Comparison of ENCODE assay signal across 8 mouse cellular contexts in genomic region chr7:139861411-139861810, GRCm38 (mm10). TPM values are rescaled to one million over a fixed set of nuclear protein-coding genes. Genes with fewer than 3 reads are reported as not detected.
DNase-seq lines count a peak whose midpoint lies in the region; ATAC-seq lines count a peak whose summit lies in the region.

No protein-coding gene starts in this region.

- DNase-seq in intestine, embryonic 14.5 days (ENCODE audit: low spot score): peak; percentile 87
- peak; percentile 4 for DNase-seq in T-cell, adult 2 months (ENCODE audit: low spot score)
- DNase-seq in cerebellum, postnatal 4 days (ENCODE audit: low spot score in 2 of 2): peak; percentile 41 to 72
- peak; percentile 8 for DNase-seq in gonadal fat pad, adult 2 months (ENCODE audit: low read depth)
- peak; percentile 66 to 87 for DNase-seq in layer of hippocampus, adult 8-10 months (ENCODE audit: low spot score in 2 of 2)
- peak; percentile 35 to 57 for DNase-seq in lung, postnatal 4 days
- peak; percentile 61 for DNase-seq in thymus, postnatal 0 days (ENCODE audit: low spot score)

- no peak for ATAC-seq in intestine, embryonic 14.5 days (replicated peaks; ENCODE audit: low FRiP score, low TSS enrichment, low read depth)
- ATAC-seq in intestine, embryonic 15.5 days: no peak

- H3K9me3 ChIP-seq in intestine, embryonic 14.5 days (ENCODE audit: control insufficient read depth, low read length): no peaks in the 10 kb centered on the region
- H3K9me3 ChIP-seq in intestine, embryonic 15.5 days: no peaks in the 10 kb centered on the region

- no peak overlapping the region for H3K4me3 ChIP-seq in intestine, embryonic 14.5 days (ENCODE audit: low read depth, low read length)
- H3K4me3 ChIP-seq in intestine, embryonic 15.5 days (replicated peaks): no peak overlapping the region

- 32% methylated on average over 3 of the region's 3 CpGs for WGBS in intestine, embryonic 14.5 days
- WGBS in intestine, embryonic 15.5 days: 25% methylated on average over 3 of the region's 3 CpGs

- no peak overlapping the region for H3K9ac ChIP-seq in intestine, embryonic 14.5 days (ENCODE audit: low read length)
- no peak overlapping the region for H3K9ac ChIP-seq in intestine, embryonic 15.5 days

- H3K4me1 ChIP-seq in intestine, embryonic 14.5 days (replicated peaks; ENCODE audit: control insufficient read depth, insufficient read depth, low read length): no peaks in the 10 kb centered on the region
- no peaks in the 10 kb centered on the region for H3K4me1 ChIP-seq in intestine, embryonic 15.5 days (replicated peaks)

- H3K4me2 ChIP-seq in intestine, embryonic 14.5 days (ENCODE audit: low read length): no peak overlapping the region
- H3K4me2 ChIP-seq in intestine, embryonic 15.5 days (replicated peaks): no peak overlapping the region

- H3K27me3 ChIP-seq in intestine, embryonic 14.5 days (replicated peaks; ENCODE audit: control insufficient read depth, insufficient read depth, low read length): no peaks in the 10 kb centered on the region
- no peaks in the 10 kb centered on the region for H3K27me3 ChIP-seq in intestine, embryonic 15.5 days (replicated peaks)

- H3K36me3 ChIP-seq in intestine, embryonic 14.5 days (ENCODE audit: control insufficient read depth, insufficient read depth, low read length): no peaks in the 10 kb centered on the region
- H3K36me3 ChIP-seq in intestine, embryonic 15.5 days: no peaks in the 10 kb centered on the region

- H3K27ac ChIP-seq in intestine, embryonic 14.5 days (ENCODE audit: low read depth): no peak overlapping the region
- no peak overlapping the region for H3K27ac ChIP-seq in intestine, embryonic 15.5 days

RNA-seq across cellular contexts. Expression of gene Adgra1, which starts 27.4 kb away (rescaled TPM):
- polyA plus RNA-seq in intestine, embryonic 14.5 days (2014; fragmentation: Nextera tagmentation; extraction: Ambion mirVana): 0.50 and 0.56 TPM in 2 replicates
- 0.11 and 0.96 TPM in 2 replicates for polyA plus RNA-seq in intestine, embryonic 15.5 days (2015; fragmentation: Nextera tagmentation; extraction: Ambion mirVana)
- 0.30 and 0.49 TPM in 2 replicates for polyA plus RNA-seq in gonadal fat pad, adult 2 months (2012; rRNA removed)
- 10 to 100 TPM; 43.2 to 67.8 (median 57.9) TPM for total RNA-seq in layer of hippocampus, adult 8-10 months (2022)
- polyA plus RNA-seq in thymus, postnatal 0 days (2015; fragmentation: Nextera tagmentation; extraction: Ambion mirVana): not detected in 2 replicates

RNA-seq across cellular contexts. Expression of gene Kndc1, which starts 33.1 kb away (rescaled TPM):
- polyA plus RNA-seq in intestine, embryonic 14.5 days (2014; fragmentation: Nextera tagmentation; extraction: Ambion mirVana): 0.20 and 0.55 TPM in 2 replicates
- 0.13 and 0.24 TPM in 2 replicates for polyA plus RNA-seq in intestine, embryonic 15.5 days (2015; fragmentation: Nextera tagmentation; extraction: Ambion mirVana)
- polyA plus RNA-seq in gonadal fat pad, adult 2 months (2012; rRNA removed): 0.80 and 1.5 TPM in 2 replicates
- total RNA-seq in layer of hippocampus, adult 8-10 months (2022): 100 to 1,000 TPM in 1 of 4 experiments, 10 to 100 TPM in 3; 90.0 to 103 (median 95.8) TPM
- polyA plus RNA-seq in thymus, postnatal 0 days (2015; fragmentation: Nextera tagmentation; extraction: Ambion mirVana): 0.90 and 1.0 TPM in 2 replicates

Comparison
In these comparisons a context has a peak if more than half of its experiments do, and no peak if none do; other contexts are left out.
1. DNase-seq: peak in every context shown above with its lines; median percentile 87 in intestine, embryonic 14.5 days; 76 in layer of hippocampus, adult 8-10 months; 61 in thymus, postnatal 0 days; 56 in cerebellum, postnatal 4 days; 46 in lung, postnatal 4 days; 8 in gonadal fat pad, adult 2 months; 4 in T-cell, adult 2 months.